Mouse (Mus musculus) ES-E14 (cell line): Measurements from ENCODE around the gene Lmod2.

ENCODE experiments used
- HCFC1 ChIP-seq: IDR thresholded peaks from 2 replicates; pipeline ENCODE4 v1.6.1; 2012; ENCODE audit warnings: low read length, inconsistent platforms, borderline replicate concordance; ENCODE audit not compliant: insufficient read depth
- MAFK ChIP-seq: IDR thresholded peaks from 2 replicates; pipeline ENCODE4 v1.6.1; 2014; ENCODE audit warnings: mild to moderate bottlenecking, low read depth, low read length, inconsistent platforms; ENCODE audit not compliant: insufficient read depth

GRCm38 (mm10) chr6:24599639-24600038 is 2.1 kb downstream of the Lmod2 start:
- TF ChIP-seq MAFK: no peak
- no peak for TF ChIP-seq HCFC1
